Mouse (Mus musculus): ENCODE data around the gene Prr7. TPM values are rescaled to one million over a fixed set of nuclear protein-coding genes. Genes with fewer than 3 reads are reported as not detected.
A peak's percentile ranks its signal among the peaks of the same experiment; 100 is the strongest.

Gene Prr7
- total and polyA plus RNA-seq, 2 experiments from 2014 or later, result 7.8 to 108 TPM

DNA sequence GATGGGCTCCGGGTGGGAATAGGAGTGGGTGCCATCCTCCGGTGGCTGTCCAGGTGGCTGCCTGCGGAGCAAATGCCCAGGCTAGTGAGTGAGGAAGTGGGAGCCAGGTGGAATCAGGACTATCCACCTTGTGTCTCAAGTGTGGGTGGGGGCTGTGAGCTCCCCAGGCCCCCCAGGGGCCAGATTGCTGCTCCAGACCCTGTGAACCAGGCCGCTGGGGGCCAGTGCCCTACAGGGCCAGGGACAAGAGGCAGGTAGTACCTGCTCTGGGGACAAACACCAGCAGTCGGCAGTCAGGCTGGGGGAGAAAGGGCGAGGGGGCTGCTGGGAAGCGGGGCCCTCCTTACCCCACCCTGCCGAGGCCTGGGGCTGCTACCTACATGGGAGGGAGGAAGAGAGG lies 12.2 kb downstream of the Prr7 start:
- Histone ChIP-seq H3K27me3 (ENCODE audit: insufficient read depth, low read length) (no peaks in the 10 kb centered on the region), H3K9ac (no peak overlapping the region), H3K36me3 (ENCODE audit: insufficient read depth) (peaks cover 75% of the 10 kb centered on the region), H3K4me1 (ENCODE audit: insufficient read depth) (peaks cover 12% of the 10 kb centered on the region), H3K4me3 (ENCODE audit: low read depth, low read length) (no peak overlapping the region), H3K27ac (ENCODE audit: low read depth, low read length) (no peak overlapping the region), H3K9me3 (ENCODE audit: low read length) (no peaks in the 10 kb centered on the region), H3K4me2 (ENCODE audit: low read depth) (no peak overlapping the region)
- ATAC-seq, result no peak
- no peak for TF ChIP-seq CTCF (IDR thresholded peaks at IDR 0.05; ENCODE audit: low read depth)
- no peak for DNase-seq
- WGBS, result 91% methylated on average over 8 of the region's 8 CpGs

GRCm38 (mm10) chr13:55477492-55477891 lies 13.4 kb downstream of the Prr7 start:
- 72% methylated on average over 16 of the region's 16 CpGs for WGBS
- H3K27ac ChIP-seq (ENCODE audit: low read depth, low read length), result peak overlapping the region; percentile 21; the same call in 1 of the 2 replicates
- peaks cover 87% of the 10 kb centered on the region for H3K36me3 ChIP-seq (ENCODE audit: insufficient read depth)

DNA sequence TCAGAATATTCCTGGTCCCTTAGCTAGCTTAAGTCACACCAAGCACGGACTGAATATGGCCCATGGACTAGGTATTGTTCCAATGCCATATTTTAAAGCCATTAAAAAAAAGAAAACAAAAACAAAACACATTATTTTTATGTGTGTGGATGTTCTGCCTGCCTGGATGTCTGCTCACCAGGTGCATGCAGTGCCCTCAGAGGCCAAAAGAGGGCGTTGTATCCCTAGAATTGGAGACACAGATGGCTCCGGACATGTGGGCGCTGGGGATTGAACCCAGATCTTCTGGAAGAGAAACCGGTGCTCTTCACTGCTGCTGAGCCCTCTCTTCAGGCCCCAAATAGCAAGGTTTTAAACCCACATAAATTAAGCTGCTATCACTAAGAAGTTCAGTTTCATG lies 14.0 kb downstream of the Prr7 start:
- Histone ChIP-seq H3K9ac (no peak overlapping the region), H3K4me1 (ENCODE audit: insufficient read depth) (peaks cover 16% of the 10 kb centered on the region), H3K4me2 (ENCODE audit: low read depth) (no peak overlapping the region), H3K27me3 (ENCODE audit: insufficient read depth, low read length) (no peaks in the 10 kb centered on the region), H3K27ac (ENCODE audit: low read depth, low read length) (peak overlapping the region; percentile 21; the same call in 1 of the 2 replicates), H3K4me3 (ENCODE audit: low read depth, low read length) (no peak overlapping the region), H3K36me3 (ENCODE audit: insufficient read depth) (peaks cover 90% of the 10 kb centered on the region), H3K9me3 (ENCODE audit: low read length) (no peaks in the 10 kb centered on the region)
- ATAC-seq (no peak), DNase-seq (peak; percentile 70)
- WGBS, result 48% methylated on average over 5 of the region's 5 CpGs
- TF ChIP-seq CTCF (IDR thresholded peaks at IDR 0.05; ENCODE audit: low read depth), result peak; percentile 76

More at GRCm38 (mm10) chr13:55477492-55477891, 13.4 kb downstream of the Prr7 start:
- Histone ChIP-seq H3K4me3 (ENCODE audit: low read depth, low read length) (no peak overlapping the region), H3K9me3 (ENCODE audit: low read length) (no peaks in the 10 kb centered on the region), H3K9ac (no peak overlapping the region), H3K27me3 (ENCODE audit: insufficient read depth, low read length) (no peaks in the 10 kb centered on the region), H3K4me1 (ENCODE audit: insufficient read depth) (peaks cover 12% of the 10 kb centered on the region), H3K4me2 (ENCODE audit: low read depth) (no peak overlapping the region)
- ATAC-seq (no peak), DNase-seq (peak; percentile 12)
- no peak for TF ChIP-seq CTCF (IDR thresholded peaks at IDR 0.05; ENCODE audit: low read depth)

GRCm38 (mm10) chr13:55479008-55479407 lies 14.9 kb downstream of the Prr7 start:
- H3K4me2 ChIP-seq (ENCODE audit: low read depth), result no peak overlapping the region
- no peaks in the 10 kb centered on the region for H3K27me3 ChIP-seq (ENCODE audit: insufficient read depth, low read length)
- DNase-seq (no peak), ATAC-seq (no peak)
- H3K4me1 ChIP-seq (ENCODE audit: insufficient read depth), result peaks cover 18% of the 10 kb centered on the region
- no peak overlapping the region for H3K9ac ChIP-seq
- H3K27ac ChIP-seq (ENCODE audit: low read depth, low read length), result 0 out of 2 replicates have a peak overlapping the region, but pooled peaks have one; percentile 40
- no peaks in the 10 kb centered on the region for H3K9me3 ChIP-seq (ENCODE audit: low read length)
- peaks cover 82% of the 10 kb centered on the region for H3K36me3 ChIP-seq (ENCODE audit: insufficient read depth)
- 83% methylated on average over 7 of the region's 7 CpGs for WGBS
- TF ChIP-seq CTCF (IDR thresholded peaks at IDR 0.05; ENCODE audit: low read depth), result no peak
- H3K4me3 ChIP-seq (ENCODE audit: low read depth, low read length), result no peak overlapping the region

DNA sequence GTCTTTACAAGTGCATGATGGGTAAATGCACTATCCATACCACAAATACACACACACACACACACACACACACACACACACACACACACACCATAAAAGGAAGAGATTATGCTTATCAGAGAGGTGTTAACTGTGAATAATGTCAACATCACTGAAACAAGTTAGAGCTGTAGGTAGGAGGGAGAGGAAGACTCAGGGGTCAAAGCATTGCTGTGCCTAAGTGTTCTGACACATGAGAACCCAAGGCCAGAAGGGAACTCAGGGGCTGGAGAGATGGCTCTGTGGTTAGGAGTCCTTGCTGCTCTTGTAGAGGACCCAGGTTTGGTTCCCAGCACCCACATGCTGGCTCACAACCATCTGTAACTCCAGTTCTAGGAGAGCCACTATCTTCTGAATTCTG lies 15.9 kb downstream of the Prr7 start:
- Histone ChIP-seq H3K27ac (ENCODE audit: low read depth, low read length) (no peak overlapping the region), H3K36me3 (ENCODE audit: insufficient read depth) (peaks cover 74% of the 10 kb centered on the region), H3K9me3 (ENCODE audit: low read length) (no peaks in the 10 kb centered on the region), H3K4me3 (ENCODE audit: low read depth, low read length) (no peak overlapping the region), H3K4me1 (ENCODE audit: insufficient read depth) (peaks cover 20% of the 10 kb centered on the region), H3K27me3 (ENCODE audit: insufficient read depth, low read length) (no peaks in the 10 kb centered on the region), H3K9ac (no peak overlapping the region), H3K4me2 (ENCODE audit: low read depth) (no peak overlapping the region)
- TF ChIP-seq CTCF (IDR thresholded peaks at IDR 0.05; ENCODE audit: low read depth), result no peak
- ATAC-seq, result no peak
- no peak for DNase-seq

- peak overlapping the region; percentile 97; the same call in 1 of the 2 replicates for H3K4me2 ChIP-seq (ENCODE audit: low read depth)
- WGBS, result 63% methylated on average over 7 of the region's 7 CpGs
- DNase-seq, result no peak
- peak overlapping the region; percentile 54 for H3K27ac ChIP-seq (ENCODE audit: low read depth, low read length)
- H3K4me3 ChIP-seq (ENCODE audit: low read depth, low read length), result no peak overlapping the region
- H3K9me3 ChIP-seq (ENCODE audit: low read length), result no peaks in the 10 kb centered on the region
- peaks cover 53% of the 10 kb centered on the region for H3K36me3 ChIP-seq (ENCODE audit: insufficient read depth)
- no peaks in the 10 kb centered on the region for H3K27me3 ChIP-seq (ENCODE audit: insufficient read depth, low read length)
- H3K4me1 ChIP-seq (ENCODE audit: insufficient read depth), result peaks cover 24% of the 10 kb centered on the region
- H3K9ac ChIP-seq, result no peak overlapping the region; the same call in 1 of the 2 replicates
- peak; percentile 18; the same call in 1 of the 2 replicates for TF ChIP-seq CTCF (IDR thresholded peaks at IDR 0.05; ENCODE audit: low read depth)
- ATAC-seq, result no peak
These were observed 18.5 kb downstream of the Prr7 start for GRCm38 (mm10) chr13:55482542-55482941.

- no peak for ATAC-seq
- 47% methylated on average over 9 of the region's 9 CpGs for WGBS
- Histone ChIP-seq H3K36me3 (ENCODE audit: insufficient read depth) (peaks cover 47% of the 10 kb centered on the region), H3K4me1 (ENCODE audit: insufficient read depth) (peaks cover 24% of the 10 kb centered on the region), H3K9ac (peak overlapping the region; percentile 48), H3K27ac (ENCODE audit: low read depth, low read length) (peak overlapping the region; percentile 75), H3K27me3 (ENCODE audit: insufficient read depth, low read length) (no peaks in the 10 kb centered on the region), H3K4me3 (ENCODE audit: low read depth, low read length) (peak overlapping the region; percentile 74), H3K4me2 (ENCODE audit: low read depth) (peak overlapping the region; percentile 97), H3K9me3 (ENCODE audit: low read length) (no peaks in the 10 kb centered on the region)
- no peak for TF ChIP-seq CTCF (IDR thresholded peaks at IDR 0.05; ENCODE audit: low read depth)
- no peak for DNase-seq
These were observed 19.0 kb downstream of the Prr7 start for GRCm38 (mm10) chr13:55483071-55483470.

Measured in forebrain, postnatal 0 days (tissue).